Mouse (Mus musculus): ENCODE measurements at regions not wholly inside any gene's neighbourhood (a gene's known extent, or its start where the extent isn't known, plus 50 kb on each side); places are given as distances from the start of the nearest gene placed in this dataset.
"Not testable (repeated sequence)": the region's sequence is repeated elsewhere in the genome, so short reads cannot be mapped to it uniquely, and the experiment has no call there.

- DNase-seq, result no peak
These were observed 2580.9 kb downstream of the Gm37988 start for GRCm38 (mm10) chr1:7388627-7389026.

- DNase-seq, result no peak
These were observed 2585.8 kb downstream of the Gm37988 start for GRCm38 (mm10) chr1:7393508-7393907.

GRCm38 (mm10) chr1:7394161-7394560 lies 2586.5 kb downstream of the Gm37988 start:
- no peak for DNase-seq

GRCm38 (mm10) chr1:7395527-7395926 lies 2587.8 kb downstream of the Gm37988 start:
- peak; percentile 5 for DNase-seq

GRCm38 (mm10) chr1:7396867-7397806 lies 2589.4 kb downstream of the Gm37988 start:
- DNase-seq, result peak; percentile 20

GRCm38 (mm10) chr1:7397807-7398446 lies 2590.2 kb downstream of the Gm37988 start:
- DNase-seq, result peak; percentile 99

- DNase-seq, result no peak
These were observed 2591.1 kb downstream of the Gm37988 start for GRCm38 (mm10) chr1:7398678-7399218.

- DNase-seq, result not testable (repeated sequence)
These were observed 2598.0 kb downstream of the Gm37988 start for GRCm38 (mm10) chr1:7405651-7406050.

GRCm38 (mm10) chr1:7414444-7414843 lies 2606.8 kb downstream of the Gm37988 start:
- DNase-seq, result no peak

- DNase-seq, result no peak
These were observed 2644.0 kb downstream of the Gm37988 start for GRCm38 (mm10) chr1:7451660-7452155.

- DNase-seq, result no peak
These were observed 2647.2 kb downstream of the Gm37988 start for GRCm38 (mm10) chr1:7454931-7455330.

- DNase-seq, result no peak
These were observed 2650.2 kb downstream of the Gm37988 start for GRCm38 (mm10) chr1:7457895-7458294.

- DNase-seq, result no peak
These were observed 2686.4 kb downstream of the Gm37988 start for GRCm38 (mm10) chr1:7494096-7494495.

- DNase-seq, result no peak
These were observed 2691.3 kb downstream of the Gm37988 start for GRCm38 (mm10) chr1:7499042-7499441.

- DNase-seq, result no peak
These were observed 2694.7 kb downstream of the Gm37988 start for GRCm38 (mm10) chr1:7502363-7502762.

GRCm38 (mm10) chr1:7518791-7519190 lies 2711.1 kb downstream of the Gm37988 start:
- DNase-seq, result no peak

GRCm38 (mm10) chr1:7533506-7533905 lies 2725.8 kb downstream of the Gm37988 start:
- DNase-seq, result no peak

- no peak for DNase-seq
These were observed 2727.5 kb downstream of the Gm37988 start for GRCm38 (mm10) chr1:7535191-7535590.

GRCm38 (mm10) chr1:7543492-7543891 lies 2735.8 kb downstream of the Gm37988 start:
- no peak for DNase-seq

- no peak for DNase-seq
These were observed 2740.6 kb downstream of the Gm37988 start for GRCm38 (mm10) chr1:7548261-7548660.

GRCm38 (mm10) chr1:7574787-7575186 lies 2767.1 kb downstream of the Gm37988 start:
- no peak for DNase-seq

GRCm38 (mm10) chr1:7586409-7586808 lies 2778.7 kb downstream of the Gm37988 start:
- DNase-seq, result no peak

- DNase-seq, result no peak
These were observed 2783.6 kb downstream of the Gm37988 start for GRCm38 (mm10) chr1:7591327-7591726.

Data from kidney, postnatal 10 days (tissue).